Mouse (Mus musculus) retina, postnatal 7 days (tissue): ENCODE data around the gene Btnl2.
A peak's percentile ranks its signal among the peaks of the same experiment; 100 is the strongest.
"Not testable (repeated sequence)": the region's sequence is repeated elsewhere in the genome, so short reads cannot be mapped to it uniquely, and the experiment has no call there.

Experiments
- DNase-seq: peaks from one replicate; pipeline ENCODE4 v3.0.0-alpha.2; 2012; ENCODE audit warnings: low read depth, low spot score

Gene Btnl2

GRCm38 (mm10) chr17:34354539-34354938 lies at the start of gene Btnl2:
TSS of gene Btnl2 (plus strand) at chr17:34354822.
- no peak for DNase-seq

DNA sequence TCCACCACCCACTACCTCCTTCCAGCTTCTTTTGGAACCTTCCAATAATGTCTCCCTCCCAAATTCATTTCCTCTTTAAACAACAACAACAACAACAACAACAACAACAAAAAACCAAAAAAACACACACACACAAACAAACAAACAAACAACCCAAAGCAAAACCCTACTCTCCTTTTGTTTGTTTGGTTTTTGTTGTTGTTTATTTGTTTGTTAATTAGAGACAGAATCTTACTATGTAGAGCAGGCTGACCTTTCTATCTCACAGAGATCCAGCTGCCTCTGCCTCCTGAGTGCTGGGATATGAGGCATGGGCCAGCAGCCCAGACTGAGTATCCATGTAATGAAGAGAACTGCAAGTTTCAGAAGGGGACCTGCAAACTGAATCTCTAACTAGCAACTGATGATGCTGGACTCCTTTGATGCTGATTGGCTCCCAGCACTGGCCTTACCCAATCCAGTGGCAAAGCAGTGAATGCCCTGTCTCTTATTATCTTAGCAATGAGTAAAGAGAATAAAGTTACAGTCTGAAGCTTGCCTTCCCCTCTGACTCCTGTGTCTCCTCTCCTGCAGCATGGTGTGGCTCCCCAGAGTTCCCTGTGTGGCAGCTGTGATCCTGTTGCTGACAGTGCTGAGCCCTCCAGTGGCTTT lies 49.1 kb upstream of the Btnl2 start, which contains the start of gene H2-Eb1:
Gene H2-Eb1 (plus strand): TSS at position 488 of the 651 bp plus-strand sequence.
- peak; percentile 60 for DNase-seq

DNA sequence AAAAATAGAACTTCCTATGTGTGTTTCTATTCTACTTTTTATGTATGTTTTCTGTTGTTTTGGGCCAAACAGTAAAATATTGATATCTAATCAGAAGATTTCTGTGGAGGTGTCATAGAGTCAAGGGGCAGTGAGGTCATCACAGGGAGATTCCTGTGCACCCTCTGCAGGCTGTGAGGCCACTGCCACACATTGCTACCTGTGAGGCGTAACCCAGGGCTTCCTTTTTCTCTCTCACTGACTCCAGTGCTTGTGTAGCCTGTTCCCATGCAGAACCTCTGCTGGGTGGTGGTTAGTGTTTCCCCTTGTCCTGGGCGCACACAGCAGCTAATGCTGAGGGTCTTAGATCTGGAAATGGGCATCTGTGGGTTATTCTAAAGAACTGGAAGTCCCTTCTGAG lies 48.2 kb upstream of the Btnl2 start:
- no peak for DNase-seq

GRCm38 (mm10) chr17:34307216-34307615 lies 47.4 kb upstream of the Btnl2 start:
- no peak for DNase-seq

DNA sequence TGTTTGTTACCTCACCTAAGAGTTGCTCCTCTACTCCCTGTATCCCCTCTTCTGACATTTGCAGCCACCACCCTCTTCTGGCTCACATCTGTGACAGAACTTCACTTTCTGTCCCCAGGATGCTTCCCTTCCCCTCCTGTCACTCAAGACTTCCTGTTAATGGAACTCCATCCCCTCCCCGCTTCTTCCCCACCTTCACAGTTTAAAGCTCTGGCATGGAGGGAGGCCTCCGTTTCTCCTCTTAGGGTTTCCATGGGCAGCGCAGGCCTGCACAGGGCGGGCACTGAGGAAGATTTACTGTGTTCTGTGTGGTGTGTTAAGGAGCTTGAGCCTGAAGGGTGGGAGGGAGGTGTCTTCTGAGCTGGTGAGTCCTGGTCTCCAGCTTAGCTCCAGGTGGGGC lies 46.5 kb upstream of the Btnl2 start:
- DNase-seq = no peak

DNA sequence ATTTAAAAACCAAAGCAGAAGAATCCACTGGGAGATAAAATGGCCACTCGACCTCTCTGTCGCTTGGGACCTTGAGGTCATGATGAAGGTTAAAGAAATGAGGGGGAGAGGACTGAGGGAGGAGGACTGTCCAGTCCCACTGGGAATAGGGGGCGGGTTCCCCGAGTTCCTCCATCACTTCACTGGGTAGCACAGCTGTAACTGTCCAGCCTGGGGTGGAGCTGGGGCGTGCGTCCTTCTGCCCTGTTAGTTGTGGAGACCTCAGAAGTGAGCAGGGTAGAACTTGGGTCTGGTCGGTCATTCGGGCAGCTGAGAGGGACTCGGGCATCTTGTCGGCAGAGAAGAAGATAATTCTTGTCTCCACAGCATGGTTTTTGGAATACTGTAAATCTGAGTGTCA lies 45.4 kb upstream of the Btnl2 start:
- no peak for DNase-seq

- peak; percentile 37 for DNase-seq
Observed at GRCm38 (mm10) chr17:34309683-34310385, 44.8 kb upstream of the Btnl2 start.

- DNase-seq = not testable (repeated sequence)
Observed at GRCm38 (mm10) chr17:34310526-34310925, 44.1 kb upstream of the Btnl2 start.

- no peak for DNase-seq
Observed at GRCm38 (mm10) chr17:34312185-34312584, 42.4 kb upstream of the Btnl2 start.

DNA sequence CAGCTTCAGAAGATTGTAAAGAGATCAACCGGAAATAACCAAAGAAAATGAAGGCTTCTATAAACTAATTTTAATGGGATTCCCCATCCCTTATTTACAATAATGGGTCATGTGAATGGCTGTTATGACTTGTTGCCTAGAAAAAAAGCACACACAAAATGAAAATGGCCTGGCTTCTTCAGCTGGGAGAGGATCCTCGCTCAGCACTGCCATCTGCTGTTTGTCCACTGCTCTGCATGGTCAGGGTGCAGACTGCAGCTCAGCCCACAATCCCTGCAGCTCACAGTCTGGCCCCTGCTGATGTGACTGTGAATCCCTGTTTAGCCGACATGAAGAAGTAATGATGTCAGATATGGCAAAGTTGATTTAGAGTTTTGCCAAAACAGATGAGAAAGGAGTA lies 41.2 kb upstream of the Btnl2 start:
- DNase-seq = peak; percentile 67

DNA sequence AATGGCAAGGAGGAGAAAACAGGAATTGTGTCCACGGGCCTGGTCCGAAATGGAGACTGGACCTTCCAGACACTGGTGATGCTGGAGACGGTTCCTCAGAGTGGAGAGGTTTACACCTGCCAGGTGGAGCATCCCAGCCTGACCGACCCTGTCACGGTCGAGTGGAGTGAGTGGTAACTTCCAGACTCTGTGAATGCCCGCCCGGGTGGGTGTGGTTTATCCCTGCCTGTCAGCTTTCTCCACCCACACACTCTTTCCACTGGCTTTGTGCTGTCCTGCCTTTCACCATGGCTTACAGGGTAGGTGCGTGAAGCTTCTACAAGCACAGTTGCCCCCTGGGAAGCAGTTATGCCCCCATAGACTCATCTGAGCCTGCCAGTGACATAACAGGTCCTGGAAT lies 40.3 kb upstream of the Btnl2 start:
- DNase-seq = no peak

GRCm38 (mm10) chr17:34315512-34315911 lies 39.1 kb upstream of the Btnl2 start:
- no peak for DNase-seq

- no peak for DNase-seq
Observed at GRCm38 (mm10) chr17:34316697-34317096, 37.9 kb upstream of the Btnl2 start.

DNA sequence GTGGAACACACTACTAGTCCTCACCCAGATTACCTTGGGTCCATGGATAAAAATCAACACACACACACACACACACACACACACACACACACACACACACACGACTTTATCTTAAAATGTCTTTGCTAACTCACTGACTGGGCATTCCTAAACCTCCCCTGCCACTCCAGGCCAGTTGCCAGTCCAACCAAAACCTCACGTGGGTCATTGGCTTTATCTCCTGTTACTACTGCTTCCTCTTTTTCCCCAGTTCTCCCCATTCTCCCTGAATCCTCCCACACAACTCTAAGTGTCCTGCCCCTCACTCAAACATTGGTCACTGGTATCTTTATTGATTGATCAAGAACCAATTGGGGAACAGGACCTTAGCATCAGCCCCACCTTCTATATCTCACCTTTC lies 37.3 kb upstream of the Btnl2 start:
- DNase-seq = no peak

DNA sequence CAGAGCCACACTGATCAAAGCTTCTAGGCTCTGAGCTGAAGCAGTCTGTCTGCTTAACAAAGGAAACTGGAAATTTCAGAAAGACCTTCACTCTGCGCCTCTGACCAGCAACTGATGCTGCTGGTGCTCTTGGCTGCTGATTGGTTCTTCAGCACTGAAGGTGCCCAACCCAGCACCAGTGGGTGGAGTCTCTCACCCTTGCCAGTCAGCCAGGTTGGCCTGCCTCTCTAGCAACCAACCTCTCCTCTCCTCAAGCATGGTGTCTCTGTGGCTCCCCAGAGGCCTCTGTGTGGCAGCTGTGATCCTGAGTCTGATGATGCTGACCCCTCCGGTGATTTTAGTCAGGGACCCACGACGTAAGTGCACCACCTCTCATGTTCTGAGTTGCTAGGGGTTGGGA lies 29.2 kb upstream of the Btnl2 start, which contains the start of gene H2-Eb2:
Gene H2-Eb2 (plus strand): TSS at position 230 of the 400 bp plus-strand sequence.
- no peak for DNase-seq

DNA sequence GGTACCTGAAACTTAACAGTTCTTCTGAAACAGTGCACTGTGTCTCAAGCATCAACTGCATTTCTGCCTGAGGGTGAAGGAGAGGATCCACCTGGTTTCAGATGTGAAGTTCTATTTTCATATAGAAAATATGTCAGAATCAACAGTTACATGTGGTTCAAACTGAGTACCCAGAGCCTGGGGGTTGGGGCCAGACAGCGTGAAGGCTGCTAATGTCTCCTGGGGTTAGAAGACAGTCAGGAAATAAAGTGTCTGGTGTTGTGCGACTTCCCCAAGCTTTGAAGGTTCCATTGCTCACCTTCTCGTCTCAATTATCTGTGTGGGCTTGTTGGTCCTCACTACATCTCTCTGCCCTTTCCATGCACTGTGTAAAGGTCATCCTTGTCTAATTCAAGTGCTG lies 28.2 kb upstream of the Btnl2 start:
- no peak for DNase-seq

DNA sequence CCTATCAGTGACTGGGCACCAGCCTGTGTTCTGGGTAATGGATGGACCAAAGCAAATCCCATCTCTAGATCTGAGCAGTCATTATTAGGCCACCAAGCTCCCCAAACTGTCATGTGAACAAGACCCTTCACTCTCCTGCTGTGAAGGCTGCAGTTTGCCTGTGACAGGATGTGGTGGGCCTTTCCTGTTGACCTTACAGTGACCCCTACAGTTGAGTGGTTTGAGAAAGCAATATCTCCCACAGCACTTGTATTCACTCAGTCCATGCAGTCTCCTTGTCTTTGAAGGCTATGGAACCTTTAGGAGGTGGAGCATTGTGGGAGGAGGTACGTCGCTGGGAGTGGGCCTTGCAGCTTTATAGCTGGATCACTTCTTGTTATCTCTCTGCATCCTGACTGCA lies 24.8 kb upstream of the Btnl2 start:
- no peak for DNase-seq

- DNase-seq = no peak
Observed at GRCm38 (mm10) chr17:34331200-34331599, 23.4 kb upstream of the Btnl2 start.

- DNase-seq = no peak
Observed at GRCm38 (mm10) chr17:34340619-34341402, 13.8 kb upstream of the Btnl2 start.

GRCm38 (mm10) chr17:34344882-34345281 lies 9.7 kb upstream of the Btnl2 start:
- DNase-seq = no peak

DNA sequence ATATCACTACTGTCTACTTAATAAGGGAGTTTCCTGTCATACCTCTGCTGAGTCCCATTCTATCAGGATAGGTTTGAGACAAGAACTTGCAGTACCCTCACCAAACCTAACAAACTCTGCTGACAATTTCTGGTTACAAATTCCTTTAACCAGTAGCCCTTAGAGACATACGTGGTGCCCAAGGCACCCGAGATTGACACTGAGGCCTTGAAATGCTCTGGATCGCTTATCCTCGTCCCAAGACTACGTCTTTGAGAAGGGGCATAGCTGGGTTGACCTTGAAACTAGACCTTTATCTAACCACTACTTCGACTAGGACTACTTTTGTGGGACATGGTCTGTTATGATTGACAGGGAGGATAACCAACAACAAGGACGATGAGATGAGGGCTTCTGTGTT lies 9.1 kb upstream of the Btnl2 start:
- DNase-seq = no peak

DNA sequence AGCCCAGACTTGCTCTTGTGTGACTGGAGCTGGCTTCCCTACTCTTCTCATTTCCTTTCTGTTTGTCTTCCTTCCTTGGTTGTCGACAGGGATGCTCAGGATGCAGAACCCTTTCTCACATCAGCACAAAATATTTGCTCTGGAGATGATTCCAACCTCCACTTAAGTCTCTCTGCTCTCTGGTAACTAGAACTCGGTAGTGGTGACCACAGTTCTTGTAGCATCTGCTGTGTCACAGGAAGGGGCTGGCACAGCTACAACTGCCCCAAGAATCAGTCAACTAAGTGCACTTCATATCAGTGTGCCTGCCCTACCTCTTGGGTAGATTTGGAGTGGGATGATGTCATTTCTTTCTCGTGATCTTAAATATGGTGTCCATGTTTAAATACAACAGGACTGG lies 8.6 kb upstream of the Btnl2 start:
- no peak for DNase-seq
